Mouse (Mus musculus) hindbrain, embryonic 16.5 days (tissue): ENCODE measurements at regions not wholly inside any gene's neighbourhood (a gene's known extent, or its start where the extent isn't known, plus 50 kb on each side); places are given as distances from the start of the nearest gene placed in this dataset.

ENCODE experiments used
- ATAC-seq: fragments of 200-750 bp; cut with Nextera tagmentation; 2 replicates; pipeline ENCODE4 v1.8.0; 2017; ENCODE audit warnings: moderate TSS enrichment, moderate library complexity
- H3K27ac ChIP-seq: fragments of 300-500 bp; sonication (generic); 2 replicates; pipeline ENCODE4 v1.5.1; 2014; ENCODE audit warnings: low read depth, mild to moderate bottlenecking, control low read depth, low read length, moderate library complexity
- H3K27me3 ChIP-seq: fragments of 300-500 bp; sonication (generic); replicated peaks from 2 replicates; pipeline ENCODE4 v1.6.1; 2014; ENCODE audit warnings: low read length; ENCODE audit not compliant: control insufficient read depth, insufficient read depth
- H3K36me3 ChIP-seq: fragments of 300-500 bp; sonication (generic); 2 replicates; pipeline ENCODE4 v1.6.1; 2014; ENCODE audit warnings: mild to moderate bottlenecking, low read length, moderate library complexity, mixed read lengths; ENCODE audit not compliant: control insufficient read depth, insufficient read depth
- H3K4me1 ChIP-seq: fragments of 300-500 bp; sonication (generic); 2 replicates; pipeline ENCODE4 v1.6.1; 2014; ENCODE audit warnings: low read depth, low read length; ENCODE audit not compliant: control insufficient read depth, insufficient read depth
- H3K4me2 ChIP-seq: fragments of 300-500 bp; sonication (generic); 2 replicates; pipeline ENCODE4 v1.6.1; 2014; ENCODE audit warnings: mild to moderate bottlenecking, low read length, control low read depth, moderate library complexity
- H3K4me3 ChIP-seq: fragments of 300-500 bp; sonication (generic); 2 replicates; pipeline ENCODE4 v1.5.1; 2014; ENCODE audit warnings: mild to moderate bottlenecking, low read length, control low read depth, moderate library complexity
- H3K9ac ChIP-seq: fragments of 300-500 bp; sonication (generic); 2 replicates; pipeline ENCODE4 v1.6.1; 2014; ENCODE audit warnings: low read depth, mild to moderate bottlenecking, control low read depth, low read length, moderate library complexity
- H3K9me3 ChIP-seq: fragments of 300-500 bp; sonication (generic); 2 replicates; pipeline ENCODE4 v1.6.1; 2014; ENCODE audit warnings: mild to moderate bottlenecking, low read length, moderate library complexity; ENCODE audit not compliant: control insufficient read depth
- WGBS: fragments of 180-500 bp; shearing (Covaris S2); extraction: QIAGEN DNeasy Blood & Tissue Kit; methylation state at CpG from one replicate; pipeline ENCODE4 v1.1.7; 2014; 5-methylcytosine and 5-hydroxymethylcytosine counted together

DNA sequence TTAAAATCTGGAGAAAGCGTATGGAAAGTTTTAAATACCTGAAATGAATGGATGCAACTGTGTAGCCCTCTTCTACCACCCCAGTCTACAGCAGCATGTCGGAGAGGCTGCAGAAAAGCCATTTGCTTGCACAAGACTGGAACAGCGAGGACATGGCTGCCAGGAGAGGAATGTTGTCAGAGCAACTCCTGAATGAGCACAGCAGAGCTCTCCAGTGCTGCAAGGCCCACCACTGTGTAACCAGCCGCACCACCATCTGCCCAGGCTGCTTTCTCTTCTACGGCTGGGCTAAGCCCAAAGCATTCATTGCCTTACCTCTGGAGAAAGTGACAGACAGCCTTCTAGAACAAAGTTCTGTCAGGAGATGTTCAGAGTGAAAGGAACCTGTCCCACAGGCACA, 65.3 kb upstream of the Gm11238 start:
- H3K4me3 ChIP-seq, result no peak overlapping the region
- H3K27ac ChIP-seq, result no peak overlapping the region
- H3K4me1 ChIP-seq, result no peaks in the 10 kb centered on the region
- no peaks in the 10 kb centered on the region for H3K27me3 ChIP-seq
- H3K4me2 ChIP-seq, result no peak overlapping the region
- no peaks in the 10 kb centered on the region for H3K9me3 ChIP-seq
- no peaks in the 10 kb centered on the region for H3K36me3 ChIP-seq
- WGBS, result 83% methylated on average over 5 of the region's 5 CpGs
- H3K9ac ChIP-seq, result no peak overlapping the region
- ATAC-seq, result peak; percentile 69

DNA sequence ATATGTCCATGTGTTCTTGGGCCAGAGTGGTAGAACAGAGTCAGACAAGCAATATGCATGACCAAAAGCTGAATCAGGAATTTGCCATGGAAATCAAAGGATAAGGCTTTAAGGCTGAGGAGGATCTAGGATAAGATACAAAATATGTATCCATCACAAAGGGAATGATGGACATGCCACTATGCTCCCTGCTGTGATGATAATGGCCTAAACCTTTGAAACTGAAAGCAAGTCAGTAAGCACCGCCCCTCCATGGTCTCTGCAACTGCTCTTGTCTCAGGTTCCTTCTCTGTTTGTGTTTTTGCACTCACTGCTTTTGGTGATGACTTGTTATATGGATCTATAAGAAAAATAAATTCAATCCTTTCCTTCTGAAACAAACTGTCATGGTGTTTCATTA, 76.1 kb upstream of the Gm11238 start:
- H3K27ac ChIP-seq, result no peak overlapping the region
- no peak for ATAC-seq
- WGBS, result 78% methylated on average over 1 of the region's 1 CpGs

DNA sequence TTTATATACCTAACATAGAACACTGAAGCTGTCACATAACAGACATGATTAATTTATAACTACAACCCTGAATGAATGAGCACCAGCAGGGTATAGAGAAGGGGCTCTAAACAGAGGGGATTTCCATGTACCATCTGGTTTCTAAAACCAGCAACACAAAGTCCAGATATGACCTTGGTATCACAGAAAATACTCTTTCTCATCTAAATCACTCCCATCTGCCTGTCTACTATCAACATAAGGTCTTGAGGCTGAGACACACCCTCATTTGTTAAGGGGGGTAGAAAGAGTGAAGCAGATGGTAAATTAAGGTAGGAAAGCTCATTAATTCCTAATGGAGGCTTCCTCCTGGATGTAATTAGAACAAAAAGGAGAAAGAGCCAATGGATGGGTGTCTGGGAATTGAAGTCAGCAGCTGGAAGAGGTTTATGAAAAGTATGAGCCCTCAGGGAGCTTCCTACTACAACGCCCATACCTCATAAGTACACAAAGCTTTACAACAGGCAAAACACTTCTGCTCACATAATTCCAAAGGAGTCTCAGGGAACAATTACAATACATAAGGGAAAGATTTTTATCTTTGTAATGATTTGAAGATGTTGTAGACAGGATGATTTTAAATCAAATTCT, 83.0 kb upstream of the Gm11238 start:
- H3K9me3 ChIP-seq, result peaks cover 4% of the 10 kb centered on the region
- H3K27me3 ChIP-seq, result no peaks in the 10 kb centered on the region
- H3K4me3 ChIP-seq, result no peak overlapping the region
- no peak overlapping the region for H3K27ac ChIP-seq
- no peaks in the 10 kb centered on the region for H3K36me3 ChIP-seq
- ATAC-seq, result peak; percentile 52; the same call in 1 of the 2 replicates
- 59% methylated on average over 1 of the region's 1 CpGs for WGBS
- H3K4me1 ChIP-seq, result no peaks in the 10 kb centered on the region
- no peak overlapping the region for H3K4me2 ChIP-seq
- H3K9ac ChIP-seq, result no peak overlapping the region

More for the DNA sequence above, 76.1 kb upstream of the Gm11238 start:
- H3K36me3 ChIP-seq, result no peaks in the 10 kb centered on the region
- H3K4me2 ChIP-seq, result no peak overlapping the region
- no peak overlapping the region for H3K9ac ChIP-seq
- no peaks in the 10 kb centered on the region for H3K4me1 ChIP-seq
- no peak overlapping the region for H3K4me3 ChIP-seq
- no peaks in the 10 kb centered on the region for H3K9me3 ChIP-seq
- no peaks in the 10 kb centered on the region for H3K27me3 ChIP-seq

DNA sequence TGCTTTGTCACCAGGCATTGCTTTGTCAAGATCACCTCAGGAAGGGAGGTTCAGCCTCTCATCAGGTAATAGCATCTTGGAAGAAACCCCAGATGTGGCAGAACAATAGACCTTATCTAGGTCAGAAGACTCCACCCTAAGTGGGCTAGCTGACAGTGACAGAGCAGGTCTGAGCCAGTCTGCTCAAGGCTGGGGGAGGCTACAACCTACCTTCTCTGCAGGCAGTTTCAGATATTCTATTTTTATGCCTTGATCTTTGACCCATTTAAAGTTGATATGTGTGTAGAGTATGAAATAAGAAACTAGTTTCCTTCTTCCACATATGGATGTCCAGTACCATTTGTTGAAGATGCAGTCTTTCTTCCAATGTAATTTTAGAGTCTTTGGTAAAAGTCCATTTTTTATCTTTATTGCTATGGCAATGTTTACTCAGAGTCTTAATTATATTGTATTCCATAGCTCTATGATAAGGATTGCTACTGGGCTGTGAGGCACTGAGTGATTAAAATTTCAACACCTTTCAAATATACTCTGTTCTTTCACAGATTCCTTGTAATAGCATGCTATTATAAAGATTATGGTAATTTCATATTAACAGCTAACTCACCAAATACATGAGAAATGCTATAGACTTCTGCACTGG, 88.8 kb upstream of the Gm11238 start:
- Histone ChIP-seq H3K4me3 (no peak overlapping the region), H3K9ac (no peak overlapping the region), H3K27me3 (no peaks in the 10 kb centered on the region), H3K36me3 (no peaks in the 10 kb centered on the region), H3K27ac (no peak overlapping the region), H3K4me1 (no peaks in the 10 kb centered on the region), H3K4me2 (no peak overlapping the region), H3K9me3 (peaks cover 2% of the 10 kb centered on the region; the same call in 1 of the 2 replicates)
- ATAC-seq, result no peak

DNA sequence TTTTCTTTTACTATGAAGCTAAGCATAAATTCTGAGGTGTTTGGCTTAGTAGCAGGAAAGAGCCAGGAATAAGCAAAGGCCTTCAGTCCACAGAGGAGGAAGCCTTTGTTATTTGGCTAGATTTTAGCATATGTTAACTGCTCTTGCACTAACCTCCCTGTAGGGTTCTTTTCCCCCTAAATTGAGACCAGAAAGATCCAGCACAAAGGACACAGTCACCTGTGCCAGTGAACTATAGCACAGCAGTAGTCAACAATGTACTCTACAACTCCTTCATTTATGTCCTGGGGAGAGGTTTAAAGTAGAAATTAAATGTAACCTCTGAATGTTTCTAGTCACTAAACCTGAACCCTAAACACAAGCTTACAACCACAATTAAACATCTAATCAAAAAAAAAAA, 90.1 kb upstream of the Gm11238 start:
- H3K4me1 ChIP-seq, result no peaks in the 10 kb centered on the region
- no peaks in the 10 kb centered on the region for H3K27me3 ChIP-seq
- no peak for ATAC-seq
- H3K4me2 ChIP-seq, result no peak overlapping the region
- no peak overlapping the region for H3K4me3 ChIP-seq
- peaks cover 4% of the 10 kb centered on the region; the same call in 1 of the 2 replicates for H3K9me3 ChIP-seq
- H3K36me3 ChIP-seq, result no peaks in the 10 kb centered on the region
- no peak overlapping the region for H3K9ac ChIP-seq
- no peak overlapping the region for H3K27ac ChIP-seq

DNA sequence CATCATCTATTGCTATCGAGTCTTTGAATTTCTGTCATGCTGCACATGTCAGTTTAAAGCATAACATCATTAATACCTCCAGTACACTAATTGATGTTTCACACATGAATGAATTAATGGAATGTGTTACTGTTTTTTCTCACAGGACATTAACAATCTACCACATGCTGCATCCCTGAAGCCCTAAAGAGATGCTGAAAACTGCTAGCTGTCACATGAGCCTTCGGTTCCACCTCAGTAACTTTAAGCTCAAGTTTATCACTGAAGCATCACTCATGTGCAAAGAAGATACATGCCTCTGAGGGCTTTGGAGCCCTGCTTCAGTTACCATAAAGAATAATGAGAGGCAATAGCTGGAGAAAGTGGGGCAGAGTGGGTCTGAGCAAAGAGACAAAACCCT, 91.0 kb upstream of the Gm11238 start:
- peak; percentile 79 for ATAC-seq
- peaks cover 4% of the 10 kb centered on the region; the same call in 1 of the 2 replicates for H3K9me3 ChIP-seq
- no peak overlapping the region for H3K4me3 ChIP-seq
- 28% methylated on average over 2 of the region's 2 CpGs for WGBS
- no peak overlapping the region for H3K4me2 ChIP-seq
- no peaks in the 10 kb centered on the region for H3K4me1 ChIP-seq
- no peaks in the 10 kb centered on the region for H3K36me3 ChIP-seq
- no peak overlapping the region for H3K9ac ChIP-seq
- H3K27me3 ChIP-seq, result no peaks in the 10 kb centered on the region
- no peak overlapping the region for H3K27ac ChIP-seq

DNA sequence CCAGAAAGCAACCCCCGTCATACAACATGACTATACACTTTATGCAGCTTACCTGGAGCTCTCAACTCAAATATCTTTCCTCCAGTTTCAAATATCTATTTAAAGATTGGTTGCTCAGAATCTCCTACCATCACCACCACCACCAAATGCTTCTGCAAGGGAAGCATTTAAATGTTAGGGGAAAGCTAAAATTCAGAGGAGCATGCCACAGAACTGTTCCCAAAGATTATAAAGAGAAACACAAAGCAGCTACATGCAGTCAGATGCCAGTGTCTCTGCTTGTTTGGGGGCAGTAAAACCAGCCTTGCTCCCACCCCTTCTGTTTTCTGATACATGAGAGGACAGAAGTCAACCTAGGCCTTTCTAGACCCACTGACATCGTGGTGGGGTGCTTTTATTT, 100.8 kb upstream of the Gm11238 start:
- ATAC-seq, result no peak
- Histone ChIP-seq H3K9ac (no peak overlapping the region), H3K4me1 (no peaks in the 10 kb centered on the region), H3K9me3 (no peaks in the 10 kb centered on the region), H3K4me2 (no peak overlapping the region), H3K27me3 (no peaks in the 10 kb centered on the region), H3K4me3 (no peak overlapping the region), H3K27ac (no peak overlapping the region), H3K36me3 (no peaks in the 10 kb centered on the region)
- WGBS, result 90% methylated on average over 2 of the region's 2 CpGs

DNA sequence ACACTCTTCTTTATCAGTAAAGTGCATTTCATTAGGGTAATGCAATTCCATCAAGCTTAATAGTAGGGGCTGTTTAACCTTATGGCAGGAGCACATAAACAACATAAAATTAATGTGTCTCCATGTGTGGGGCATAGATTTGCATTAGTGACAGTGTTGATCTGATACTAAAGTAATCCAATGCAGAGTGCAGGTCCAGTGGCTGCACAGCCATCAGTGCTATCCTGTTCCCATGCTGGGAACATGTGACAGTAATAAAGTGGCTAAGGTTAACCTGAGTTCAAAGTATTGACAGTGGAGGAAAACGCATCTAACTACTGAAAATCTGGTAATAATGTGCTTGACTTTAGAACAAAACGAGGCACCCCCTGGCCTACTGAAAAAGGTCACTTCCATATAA, 84.3 kb upstream of the Gm11487 start:
- H3K4me2 ChIP-seq, result no peak overlapping the region
- no peaks in the 10 kb centered on the region for H3K9me3 ChIP-seq
- no peaks in the 10 kb centered on the region for H3K36me3 ChIP-seq
- H3K9ac ChIP-seq, result no peak overlapping the region
- H3K27ac ChIP-seq, result no peak overlapping the region
- 28% methylated on average over 2 of the region's 2 CpGs for WGBS
- ATAC-seq, result peak; percentile 81
- no peaks in the 10 kb centered on the region for H3K27me3 ChIP-seq
- peaks cover 5% of the 10 kb centered on the region for H3K4me1 ChIP-seq
- no peak overlapping the region for H3K4me3 ChIP-seq

DNA sequence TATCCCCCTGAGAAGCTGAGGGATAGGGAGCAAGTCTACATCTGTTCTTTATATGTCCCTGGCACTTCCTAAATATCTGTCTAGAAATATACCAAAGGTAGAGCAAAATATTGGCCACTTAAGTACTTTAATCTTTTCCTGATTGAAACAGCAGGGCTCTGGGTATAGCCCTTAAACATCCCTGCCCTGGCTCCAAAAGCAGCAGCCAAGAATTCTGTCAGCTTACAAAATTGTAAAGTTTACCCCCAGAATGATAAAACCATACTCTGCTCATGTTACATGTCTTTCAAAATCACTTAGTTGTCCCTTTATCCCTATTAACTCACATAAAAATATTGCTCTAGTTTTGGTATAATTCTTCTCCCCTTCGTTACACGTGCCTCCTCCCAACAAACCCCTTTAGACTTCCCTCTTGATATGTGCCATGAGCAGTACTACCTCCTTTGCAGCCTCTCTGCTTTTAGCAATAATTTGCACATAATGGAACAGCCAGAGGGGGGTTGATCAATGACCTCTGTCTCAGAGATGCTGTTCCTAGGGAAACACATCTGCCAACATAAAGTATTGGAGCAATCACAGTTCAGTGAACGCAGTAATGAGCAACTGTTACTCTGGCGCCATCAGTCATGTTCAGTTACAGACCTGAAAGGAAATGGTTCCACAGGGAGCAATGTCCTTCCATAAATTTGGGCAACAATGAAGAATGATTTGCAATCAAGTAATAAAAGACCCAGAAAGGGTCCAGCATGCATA, 83.6 kb upstream of the Gm11487 start:
- Histone ChIP-seq H3K4me3 (no peak overlapping the region), H3K27ac (no peak overlapping the region), H3K36me3 (no peaks in the 10 kb centered on the region), H3K4me1 (peaks cover 5% of the 10 kb centered on the region), H3K4me2 (no peak overlapping the region), H3K9me3 (no peaks in the 10 kb centered on the region), H3K27me3 (no peaks in the 10 kb centered on the region), H3K9ac (no peak overlapping the region)
- WGBS, result 24% methylated on average over 4 of the region's 4 CpGs
- peak; percentile 98 for ATAC-seq
